Mouse (Mus musculus) forebrain, embryonic 16.5 days (tissue): ENCODE results near the gene Nle1. TPM values are rescaled to one million over a fixed set of nuclear protein-coding genes. Genes with fewer than 3 reads are reported as not detected.
A peak's percentile ranks its signal among the peaks of the same experiment; 100 is the strongest.

Source experiments
- ATAC-seq: fragments of 200-750 bp; cut with Nextera tagmentation; 2 replicates; pipeline ENCODE4 v1.8.0; 2017; ENCODE audit warnings: mild to moderate bottlenecking, moderate library complexity
- H3K27ac ChIP-seq: fragments of 300-500 bp; sonication (generic); 2 replicates; pipeline ENCODE4 v1.5.1; 2014; ENCODE audit warnings: low read length, control low read depth
- H3K27me3 ChIP-seq: fragments of 300-500 bp; sonication (generic); replicated peaks from 2 replicates; pipeline ENCODE4 v1.6.1; 2014; ENCODE audit warnings: low read length; ENCODE audit not compliant: control insufficient read depth, insufficient read depth
- H3K36me3 ChIP-seq: fragments of 300-500 bp; sonication (generic); 2 replicates; pipeline ENCODE4 v1.6.1; 2014; ENCODE audit not compliant: control insufficient read depth, insufficient read depth
- H3K4me1 ChIP-seq: fragments of 300-500 bp; sonication (generic); replicated peaks from 2 replicates; pipeline ENCODE4 v1.6.1; 2014; ENCODE audit warnings: low read length; ENCODE audit not compliant: control insufficient read depth, insufficient read depth
- H3K4me2 ChIP-seq: fragments of 300-500 bp; sonication (generic); 2 replicates; pipeline ENCODE4 v1.6.1; 2014; ENCODE audit warnings: mild to moderate bottlenecking, low read length, control low read depth
- H3K4me3 ChIP-seq: fragments of 300-500 bp; sonication (generic); replicated peaks from 2 replicates; pipeline ENCODE4 v1.5.1; 2014; ENCODE audit warnings: mild to moderate bottlenecking, low read length, control low read depth
- H3K9ac ChIP-seq: fragments of 300-500 bp; sonication (generic); replicated peaks from 2 replicates; pipeline ENCODE4 v1.6.1; 2014; ENCODE audit warnings: low read depth, low read length, control low read depth
- H3K9me3 ChIP-seq: fragments of 300-500 bp; sonication (generic); 2 replicates; pipeline ENCODE4 v1.6.1; 2016; ENCODE audit warnings: low read length; ENCODE audit not compliant: control insufficient read depth
- WGBS: fragments of 180-500 bp; shearing (Covaris S2); extraction: QIAGEN DNeasy Blood & Tissue Kit; methylation state at CpG from one replicate; pipeline ENCODE4 v1.1.7; 2014; 5-methylcytosine and 5-hydroxymethylcytosine counted together
- polyA plus RNA-seq: library from polyadenylated mRNA; unstranded; fragments of >200 nt; fragmentation: Nextera tagmentation; extraction: Ambion mirVana; gene quantifications from 2 replicates; pipeline ENCODE4 v1.2.1, GENCODE M21; 2015

Gene Nle1
- polyA plus RNA-seq: 33.3 and 39.7 TPM in 2 replicates

GRCm38 (mm10) chr11:82907651-82908607, at the start of gene Nle1:
TSS of gene Nle1 (minus strand) at chr11:82908411.
- Histone ChIP-seq H3K27ac (no peak within 1 kb of the TSS; the same call in 1 of the 2 replicates), H3K36me3 (peaks cover 12% of the 10 kb centered on the region), H3K27me3 (no peaks in the 10 kb centered on the region), H3K9me3 (no peaks in the 10 kb centered on the region), H3K4me3 (peak within 1 kb of the TSS; percentile 81), H3K4me2 (peak within 1 kb of the TSS; percentile 65), H3K4me1 (peaks cover 10% of the 10 kb centered on the region), H3K9ac (peak within 1 kb of the TSS; percentile 79)
- 1% methylated on average over 71 of the region's 73 CpGs for WGBS
- ATAC-seq: peak; percentile 92

DNA sequence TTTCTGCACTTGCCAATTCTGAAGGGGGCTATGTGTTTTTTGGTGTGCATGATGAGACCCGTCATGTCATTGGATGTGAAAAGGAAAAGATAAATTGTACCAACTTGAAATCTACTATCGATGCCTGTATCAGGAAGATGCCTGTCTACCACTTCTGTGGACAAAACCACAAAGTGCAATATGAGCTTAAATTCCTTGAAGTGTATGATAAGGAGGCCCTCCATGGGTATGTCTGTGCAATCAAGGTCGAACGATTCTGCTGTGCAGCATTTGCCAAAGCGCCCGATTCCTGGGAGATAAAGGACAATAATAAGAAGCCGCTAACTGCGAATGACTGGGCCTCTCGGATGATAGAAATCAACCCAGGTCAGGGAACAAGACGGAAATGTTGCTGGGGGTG, 48.7 kb upstream of the Nle1 start:
- ATAC-seq: no peak
- H3K27me3 ChIP-seq: peaks cover 18% of the 10 kb centered on the region
- H3K27ac ChIP-seq: no peak overlapping the region
- H3K9me3 ChIP-seq: no peaks in the 10 kb centered on the region
- WGBS: 86% methylated on average over 10 of the region's 10 CpGs
- no peaks in the 10 kb centered on the region for H3K36me3 ChIP-seq
- H3K9ac ChIP-seq: no peak overlapping the region
- no peaks in the 10 kb centered on the region for H3K4me1 ChIP-seq
- H3K4me2 ChIP-seq: no peak overlapping the region
- no peak overlapping the region for H3K4me3 ChIP-seq

DNA sequence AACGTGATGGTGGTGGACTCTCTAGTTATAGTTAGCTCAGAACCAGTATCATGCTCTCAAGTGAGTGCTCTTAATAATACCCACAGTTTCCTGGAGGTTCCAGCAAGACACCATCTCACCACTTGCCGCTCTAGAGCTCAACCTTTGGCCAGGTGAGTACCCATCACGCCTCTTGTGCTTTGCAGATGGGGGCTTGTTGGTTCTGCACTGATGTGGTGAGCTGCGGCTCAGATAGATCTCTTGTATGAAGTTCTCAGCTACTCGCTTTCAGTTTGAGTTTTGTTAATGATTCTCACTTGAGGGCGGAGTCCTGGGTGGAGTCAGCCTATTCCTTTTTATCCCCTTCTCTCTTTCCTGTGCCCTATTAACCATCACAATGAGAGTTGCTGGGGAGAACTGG, 46.4 kb upstream of the Nle1 start:
- Histone ChIP-seq H3K4me3 (no peak overlapping the region), H3K4me1 (no peaks in the 10 kb centered on the region), H3K27me3 (peaks cover 35% of the 10 kb centered on the region), H3K9me3 (no peaks in the 10 kb centered on the region), H3K27ac (no peak overlapping the region), H3K9ac (no peak overlapping the region), H3K4me2 (no peak overlapping the region), H3K36me3 (no peaks in the 10 kb centered on the region)
- 82% methylated on average over 6 of the region's 6 CpGs for WGBS
- ATAC-seq: no peak

- peaks cover 35% of the 10 kb centered on the region for H3K27me3 ChIP-seq
- 68% methylated on average over 9 of the region's 9 CpGs for WGBS
These were observed 44.7 kb upstream of the Nle1 start for GRCm38 (mm10) chr11:82952612-82953542.

GRCm38 (mm10) chr11:82951865-82952611, 43.8 kb upstream of the Nle1 start:
- no peak overlapping the region for H3K9ac ChIP-seq
- no peak overlapping the region for H3K27ac ChIP-seq
- H3K27me3 ChIP-seq: peaks cover 35% of the 10 kb centered on the region
- 9% methylated on average over 28 of the region's 28 CpGs for WGBS
- no peaks in the 10 kb centered on the region for H3K4me1 ChIP-seq
- no peak overlapping the region for H3K4me3 ChIP-seq
- no peaks in the 10 kb centered on the region for H3K9me3 ChIP-seq
- no peak for ATAC-seq
- no peaks in the 10 kb centered on the region for H3K36me3 ChIP-seq
- 0 out of 2 replicates have a peak overlapping the region, but pooled peaks have one; percentile 2 for H3K4me2 ChIP-seq

More at GRCm38 (mm10) chr11:82952612-82953542, 44.7 kb upstream of the Nle1 start:
- no peaks in the 10 kb centered on the region for H3K4me1 ChIP-seq
- H3K9me3 ChIP-seq: no peaks in the 10 kb centered on the region
- no peaks in the 10 kb centered on the region for H3K36me3 ChIP-seq
- ATAC-seq: no peak
- H3K9ac ChIP-seq: no peak overlapping the region
- H3K27ac ChIP-seq: no peak overlapping the region
- no peak overlapping the region for H3K4me2 ChIP-seq
- no peak overlapping the region for H3K4me3 ChIP-seq

DNA sequence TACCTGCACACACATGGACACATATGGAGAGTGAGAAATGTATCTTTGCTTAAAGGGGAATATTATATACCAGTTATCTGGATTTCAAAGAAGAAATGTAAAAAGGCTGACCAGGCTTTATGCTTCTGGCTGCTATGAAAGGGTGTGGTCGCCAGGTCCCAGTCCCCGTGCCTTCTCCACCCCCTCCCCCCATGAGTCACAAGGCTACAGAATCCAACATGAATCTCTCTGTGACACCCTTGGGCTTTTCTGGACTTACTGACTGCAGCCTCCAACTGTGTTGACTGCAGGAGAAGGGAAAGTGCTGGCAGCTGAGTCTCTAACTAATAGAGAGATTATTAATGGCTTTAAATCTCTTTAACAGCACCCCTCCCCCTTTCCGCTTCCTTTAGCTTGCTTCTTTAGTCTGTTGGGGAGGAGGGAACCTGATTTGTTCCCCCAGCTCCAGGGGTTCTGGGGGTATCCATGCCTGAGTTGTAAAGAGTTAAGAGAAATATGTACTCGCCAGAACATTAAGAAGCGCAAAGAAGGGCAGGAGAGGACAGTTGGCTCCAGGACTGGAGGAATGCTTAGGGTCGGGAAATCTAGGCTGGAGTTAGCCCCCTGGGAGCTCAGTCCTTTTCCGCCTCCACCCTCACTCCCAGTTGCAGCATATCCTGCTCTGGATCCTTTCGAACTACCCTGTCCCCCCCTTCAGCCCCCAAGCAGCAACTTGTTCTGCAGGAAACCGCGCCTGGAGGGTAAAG, 42.7 kb upstream of the Nle1 start, which contains the start of gene Slfn5:
TSS of gene Slfn5 (plus strand) at position 614 of the 746 bp plus-strand sequence.
- WGBS: 9% methylated on average over 10 of the region's 10 CpGs
- H3K36me3 ChIP-seq: no peaks in the 10 kb centered on the region
- no peak within 1 kb of the TSS for H3K27ac ChIP-seq
- H3K4me2 ChIP-seq: 0 out of 2 replicates have a peak within 1 kb of the TSS, but pooled peaks have one; percentile 2
- H3K9ac ChIP-seq: no peak within 1 kb of the TSS
- no peaks in the 10 kb centered on the region for H3K4me1 ChIP-seq
- no peak within 1 kb of the TSS for H3K4me3 ChIP-seq
- no peaks in the 10 kb centered on the region for H3K9me3 ChIP-seq
- no peak for ATAC-seq
- peaks cover 35% of the 10 kb centered on the region for H3K27me3 ChIP-seq

GRCm38 (mm10) chr11:82949036-82949435, 40.8 kb upstream of the Nle1 start:
- Histone ChIP-seq H3K9ac (no peak overlapping the region), H3K4me3 (no peak overlapping the region), H3K27ac (no peak overlapping the region), H3K27me3 (peaks cover 35% of the 10 kb centered on the region), H3K4me2 (no peak overlapping the region), H3K36me3 (no peaks in the 10 kb centered on the region), H3K9me3 (no peaks in the 10 kb centered on the region), H3K4me1 (no peaks in the 10 kb centered on the region)
- 86% methylated on average over 9 of the region's 9 CpGs for WGBS
- ATAC-seq: no peak

GRCm38 (mm10) chr11:82947457-82947856, 39.2 kb upstream of the Nle1 start:
- Histone ChIP-seq H3K4me1 (no peaks in the 10 kb centered on the region), H3K36me3 (no peaks in the 10 kb centered on the region), H3K4me3 (no peak overlapping the region), H3K9me3 (no peaks in the 10 kb centered on the region), H3K27me3 (peaks cover 23% of the 10 kb centered on the region), H3K4me2 (no peak overlapping the region), H3K27ac (no peak overlapping the region), H3K9ac (no peak overlapping the region)
- no peak for ATAC-seq
- 40% methylated on average over 4 of the region's 4 CpGs for WGBS
